Mouse (Mus musculus) urinary bladder, postnatal 10 days (tissue): ENCODE measurements around the gene Cct8l1.

ENCODE experiments used
- DNase-seq: peaks from one replicate; pipeline ENCODE4 v3.0.0; 2022; ENCODE audit warnings: low spot score

Cct8l1 gene

DNA sequence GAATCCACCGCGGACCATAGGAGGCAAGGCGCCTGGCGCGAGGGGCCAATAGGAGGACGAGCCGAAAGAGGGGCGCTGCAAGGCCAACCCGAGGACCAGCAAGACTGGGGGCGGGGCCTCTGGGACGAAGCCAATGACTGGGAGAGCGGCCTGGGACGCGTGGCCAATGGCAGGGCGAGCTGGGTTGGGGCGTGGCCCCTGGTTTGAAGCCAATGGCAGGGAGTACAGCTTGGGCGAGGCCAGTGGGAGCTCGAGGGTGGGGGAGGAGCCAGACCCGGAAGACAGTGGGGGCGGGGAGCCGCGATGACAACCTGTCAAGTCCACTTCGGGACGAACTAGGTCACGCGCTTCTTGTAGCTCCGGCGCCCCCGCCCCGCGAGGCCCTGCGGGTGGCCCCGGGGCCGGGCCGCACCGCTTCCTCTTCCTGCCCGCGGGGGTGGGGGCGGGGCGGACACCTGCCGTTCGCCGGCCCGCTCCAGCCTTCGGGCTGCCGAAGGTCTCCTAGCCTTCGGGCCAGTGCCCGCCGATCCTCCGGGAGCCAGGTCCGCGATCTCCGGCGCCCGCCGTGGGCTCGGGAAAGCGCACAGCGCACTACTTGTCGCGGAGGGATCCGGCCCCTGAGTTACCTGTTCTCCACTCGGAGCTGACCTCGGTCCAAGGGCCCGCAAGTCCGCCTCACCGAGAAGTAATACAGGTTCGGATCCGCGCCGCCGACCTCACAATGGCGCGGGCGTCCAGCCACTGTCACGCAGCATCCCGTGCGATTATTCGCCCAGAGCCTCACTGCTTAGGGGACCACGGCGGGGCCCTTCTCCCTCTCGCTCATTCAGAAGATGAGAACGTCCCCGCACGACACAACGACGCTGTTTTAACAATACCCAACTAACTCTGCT is 13.9 kb downstream of the Cct8l1 start:
- peak; percentile 100 for DNase-seq

DNA sequence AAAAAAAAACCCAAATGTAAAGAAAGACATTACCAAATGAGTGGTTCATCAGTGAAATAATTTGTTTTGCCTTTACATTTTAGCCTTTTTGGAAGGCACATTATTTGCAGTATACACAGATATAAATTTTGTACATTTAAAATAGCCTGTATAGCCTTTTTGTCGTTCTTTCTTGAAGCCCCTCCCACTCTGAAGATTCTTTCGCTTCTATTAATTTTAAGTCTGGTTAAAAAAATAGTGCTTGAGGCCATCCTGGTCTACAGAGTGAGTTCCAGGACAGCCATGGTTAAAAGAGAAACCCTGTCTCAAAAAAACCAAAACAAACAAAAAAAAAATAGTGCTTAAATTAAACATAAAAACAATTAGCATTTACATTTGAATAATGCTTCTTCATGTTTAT is 14.8 kb downstream of the Cct8l1 start:
- no peak for DNase-seq

DNA sequence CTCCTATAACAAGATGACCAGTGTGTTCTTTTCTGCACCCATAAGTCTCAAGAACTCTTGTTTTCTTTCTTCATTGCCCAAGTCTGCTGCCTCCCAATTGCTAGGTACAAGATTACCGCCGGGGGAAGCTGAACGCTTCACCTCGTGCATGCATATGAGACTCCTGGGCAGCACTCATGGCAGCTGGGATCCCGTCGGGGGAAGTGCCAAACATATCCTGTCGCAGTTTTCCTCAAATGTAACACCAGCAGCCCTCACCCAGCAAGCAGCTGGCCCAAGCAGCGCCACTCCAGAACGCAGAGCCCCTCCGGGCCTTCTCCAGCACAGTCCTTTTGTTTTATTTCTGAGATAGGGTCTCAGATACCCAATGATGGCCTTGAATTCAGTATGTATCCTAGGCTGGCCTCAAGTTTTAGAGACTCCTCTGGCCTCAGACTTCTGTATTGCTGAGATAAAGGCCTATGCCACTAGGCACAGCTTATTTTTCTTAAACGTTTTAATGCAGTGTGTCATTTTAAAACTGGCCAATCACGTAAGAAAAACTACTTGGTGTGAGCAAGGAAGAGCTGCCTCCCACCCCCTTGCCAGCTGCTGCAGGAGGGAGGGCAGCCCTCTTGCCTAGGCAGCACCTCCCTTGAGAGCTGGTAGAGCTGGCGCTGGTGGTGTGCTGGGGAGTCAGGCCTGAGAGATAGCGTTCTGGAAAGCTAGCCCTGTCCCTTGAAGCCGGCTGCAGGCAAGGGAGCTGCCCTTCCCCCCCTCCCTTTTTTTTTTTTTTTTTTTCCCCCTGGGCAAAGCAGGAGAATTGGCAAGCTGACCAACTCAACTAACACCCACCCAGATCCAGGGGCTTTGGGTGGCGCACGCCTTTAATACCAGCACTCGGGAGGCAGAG is 16.6 kb downstream of the Cct8l1 start:
- no peak for DNase-seq

DNA sequence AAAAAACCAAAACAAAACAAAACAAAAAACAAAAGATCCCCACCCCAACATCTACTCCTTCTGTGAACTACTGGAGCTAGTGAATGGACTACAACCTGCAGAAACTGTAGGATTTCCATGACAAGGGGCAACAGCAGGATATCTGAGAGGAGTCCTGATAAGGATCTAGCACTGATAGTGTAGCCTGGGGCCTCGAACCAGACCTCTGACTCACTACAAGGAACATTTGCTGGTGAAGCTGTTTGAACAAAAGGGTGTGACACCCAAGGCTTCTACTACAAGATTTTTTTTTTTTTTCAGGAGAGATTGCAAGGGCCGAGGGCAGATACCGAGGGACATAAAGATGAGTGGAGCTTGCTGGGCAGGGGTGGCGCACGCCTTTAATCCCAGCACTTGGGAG is 17.4 kb downstream of the Cct8l1 start:
- no peak for DNase-seq

DNA sequence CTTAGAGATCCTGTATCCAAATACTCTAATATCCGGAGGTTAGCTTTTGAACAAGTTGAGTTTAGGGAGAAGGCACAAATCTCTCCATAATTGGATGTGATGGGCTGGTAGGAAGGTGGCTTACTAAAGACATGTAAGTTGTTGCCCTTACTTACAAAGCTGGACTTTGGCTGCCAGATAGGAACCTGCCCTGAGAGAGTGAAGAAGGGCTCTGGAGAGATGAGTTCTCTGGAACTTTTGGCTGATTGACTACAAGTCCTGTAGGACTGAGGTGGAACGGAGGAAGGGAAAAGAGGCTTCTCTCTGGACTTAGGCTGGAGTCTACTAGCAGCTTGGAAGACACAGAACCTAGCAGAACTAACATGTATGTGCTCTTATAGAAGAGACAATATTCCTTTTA is 19.7 kb downstream of the Cct8l1 start:
- no peak for DNase-seq

DNA sequence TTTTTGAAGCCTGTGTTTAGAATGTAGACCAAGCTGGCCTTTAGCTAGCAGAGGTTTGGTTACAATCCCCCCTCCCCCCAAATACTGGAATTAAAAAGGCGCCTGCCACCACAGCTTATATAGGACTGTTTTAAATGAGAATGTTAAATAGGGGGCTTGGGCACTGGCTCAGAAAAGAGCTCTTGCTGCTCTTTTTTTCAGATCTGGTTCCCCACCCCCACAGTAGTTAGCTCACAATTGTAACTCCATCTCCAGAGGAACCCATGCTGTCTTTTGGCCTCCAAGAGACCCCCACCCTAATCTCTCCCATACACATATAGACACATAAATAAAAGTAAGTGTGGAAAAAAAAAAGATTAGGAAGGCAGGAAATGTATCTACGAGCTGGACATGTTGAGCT is 20.6 kb downstream of the Cct8l1 start:
- DNase-seq, result no peak

DNA sequence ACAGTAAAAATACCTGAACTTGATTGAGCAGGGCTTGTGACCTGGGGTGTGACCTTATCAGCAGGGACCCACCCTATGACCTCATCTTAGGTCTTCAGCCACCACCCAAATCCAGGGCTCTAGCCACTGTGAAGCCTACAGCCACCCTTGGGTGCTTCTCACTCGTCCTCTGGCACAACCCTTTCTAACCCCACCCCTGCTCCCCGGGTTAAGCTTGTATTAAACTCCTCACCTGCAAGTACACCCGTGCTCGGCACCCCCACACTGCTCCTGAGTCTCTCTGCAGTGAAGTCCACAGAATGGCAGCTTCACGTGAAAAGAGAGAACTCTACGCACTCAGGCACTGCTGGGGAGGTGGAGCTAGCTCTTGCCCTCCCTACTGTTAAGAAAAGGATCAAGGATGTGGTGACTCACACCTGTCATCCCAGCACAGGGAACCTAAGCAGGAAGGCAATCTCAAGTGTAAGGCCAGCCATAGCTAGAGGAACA is 21.1 kb downstream of the Cct8l1 start:
- no peak for DNase-seq

DNA sequence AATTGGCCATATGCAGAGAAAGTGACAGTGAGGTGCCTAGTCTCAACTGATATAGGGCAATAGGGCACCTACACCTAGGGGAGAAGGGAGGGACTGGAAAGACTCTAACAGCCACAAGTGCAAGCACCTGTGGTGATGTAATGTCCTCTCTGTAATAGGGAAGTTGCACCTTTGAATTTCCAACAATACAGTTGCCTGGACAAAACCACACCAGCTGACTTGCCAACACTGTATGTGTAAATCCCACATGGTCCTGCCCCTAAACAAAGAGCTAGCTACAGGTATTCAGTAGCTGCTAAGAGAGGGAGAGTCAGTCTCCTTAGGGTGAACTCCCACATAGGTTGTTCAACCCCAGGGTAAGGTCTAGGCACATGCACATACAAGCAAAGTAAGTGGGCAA is 24.5 kb downstream of the Cct8l1 start:
- no peak for DNase-seq

DNA sequence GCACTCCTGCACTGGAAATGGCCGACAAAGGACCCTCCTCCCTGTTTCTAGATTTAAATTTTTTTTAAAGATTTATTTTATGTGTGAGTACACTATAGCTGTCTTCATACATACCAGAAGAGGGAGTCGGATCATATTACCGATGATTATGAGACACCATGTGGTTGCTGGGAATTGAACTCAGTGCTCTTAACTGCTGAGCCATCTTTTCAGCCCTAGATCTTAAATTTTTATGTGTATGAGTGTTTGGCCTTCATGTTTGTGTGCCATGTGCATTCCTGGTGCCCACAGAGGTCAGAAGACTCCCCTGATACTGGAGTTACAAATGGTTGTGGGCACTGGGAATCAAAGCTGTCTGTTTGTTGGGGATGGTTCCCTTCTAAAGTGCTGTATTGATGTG is 25.1 kb downstream of the Cct8l1 start:
- DNase-seq, result no peak

DNA sequence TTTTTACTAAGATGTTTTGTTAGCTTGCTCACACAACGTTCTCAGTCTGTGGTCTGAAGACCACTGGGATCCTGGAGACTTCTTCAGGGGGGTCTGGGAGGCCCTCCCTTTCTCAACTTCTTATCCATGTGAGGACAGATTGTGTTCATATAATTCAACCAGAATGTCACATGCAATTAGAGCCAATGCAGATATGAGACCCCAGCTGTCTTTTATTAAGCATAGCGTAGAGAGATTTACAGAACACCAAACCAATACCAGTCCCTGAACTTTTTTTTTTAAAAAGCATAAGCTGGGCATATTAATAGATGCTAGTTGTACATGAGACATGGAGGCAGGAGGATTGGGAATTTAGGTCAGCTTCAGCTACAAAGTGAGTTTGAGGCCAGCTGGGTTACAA is 25.8 kb downstream of the Cct8l1 start:
- DNase-seq, result no peak

DNA sequence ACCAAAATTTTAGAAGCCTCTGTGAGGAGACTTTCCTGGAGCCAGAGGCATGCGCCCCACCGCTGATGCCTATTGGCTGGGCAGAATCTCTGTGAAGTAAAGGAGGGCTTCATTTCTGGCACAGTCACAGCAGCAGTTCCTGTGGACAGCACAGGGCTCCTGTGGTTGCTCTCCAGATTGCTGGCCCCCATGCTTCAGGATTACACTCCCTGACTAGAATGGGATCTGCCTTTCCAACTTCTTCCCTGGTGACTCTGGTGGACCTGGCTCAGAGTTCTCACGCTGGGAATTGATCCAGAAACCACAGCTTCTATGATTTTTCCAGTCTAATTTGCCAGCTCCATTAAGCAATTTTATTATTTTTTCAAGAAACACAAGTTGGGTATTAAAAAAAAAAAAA is 28.2 kb downstream of the Cct8l1 start:
- no peak for DNase-seq

DNA sequence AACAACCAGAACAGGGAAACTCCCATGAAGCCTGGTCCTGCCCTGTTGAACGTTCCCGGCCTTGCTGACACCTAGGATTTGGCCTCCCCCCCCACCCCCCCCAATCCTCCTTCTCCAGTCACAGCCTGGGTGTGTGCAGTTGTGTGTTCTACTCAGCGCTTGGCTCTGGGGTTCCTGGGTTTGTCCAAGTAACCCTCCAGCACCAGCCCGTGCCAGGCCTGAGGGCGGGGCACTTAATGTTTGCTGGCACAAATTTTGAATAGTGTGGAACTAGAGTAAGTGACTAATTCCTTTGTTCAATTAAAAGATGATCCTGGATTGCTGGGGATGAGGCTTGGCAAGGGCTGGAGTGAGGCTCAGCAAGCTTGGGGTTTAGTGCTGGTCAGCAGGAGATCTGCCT is 28.7 kb downstream of the Cct8l1 start:
- no peak for DNase-seq

DNA sequence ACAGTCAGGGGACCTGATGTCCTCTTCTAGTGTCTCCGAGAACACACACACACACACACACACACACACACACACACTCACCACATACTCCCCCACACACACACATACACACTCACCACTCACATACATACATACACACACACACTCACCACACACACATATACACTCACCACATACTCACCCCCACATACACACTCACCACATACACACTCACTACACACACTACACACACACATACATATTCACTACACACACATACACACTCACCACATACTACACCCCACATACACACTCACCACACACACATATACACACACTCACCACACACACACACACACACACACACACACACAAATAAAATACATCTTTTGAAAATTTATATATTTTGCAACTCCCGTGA is 31.0 kb downstream of the Cct8l1 start:
- DNase-seq, result no peak

DNA sequence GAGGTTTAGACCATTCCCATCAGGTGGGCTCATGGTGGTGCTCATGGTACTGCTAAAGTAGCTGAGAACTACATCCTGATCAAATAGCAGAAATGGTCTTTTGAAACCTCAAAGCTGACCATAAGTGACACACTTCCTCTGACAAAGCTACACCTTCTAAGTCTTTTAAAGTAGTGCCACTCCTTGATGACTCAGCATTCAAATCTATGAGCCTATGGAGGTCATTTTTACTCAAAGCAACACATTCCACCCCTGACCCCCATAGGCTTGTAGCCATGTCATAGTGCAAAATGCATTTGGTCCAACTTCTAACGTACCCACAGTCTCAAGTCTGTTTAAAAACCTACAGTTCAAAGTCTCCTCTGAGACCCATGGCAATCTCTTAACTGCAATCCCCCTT is 35.0 kb downstream of the Cct8l1 start:
- no peak for DNase-seq

DNA sequence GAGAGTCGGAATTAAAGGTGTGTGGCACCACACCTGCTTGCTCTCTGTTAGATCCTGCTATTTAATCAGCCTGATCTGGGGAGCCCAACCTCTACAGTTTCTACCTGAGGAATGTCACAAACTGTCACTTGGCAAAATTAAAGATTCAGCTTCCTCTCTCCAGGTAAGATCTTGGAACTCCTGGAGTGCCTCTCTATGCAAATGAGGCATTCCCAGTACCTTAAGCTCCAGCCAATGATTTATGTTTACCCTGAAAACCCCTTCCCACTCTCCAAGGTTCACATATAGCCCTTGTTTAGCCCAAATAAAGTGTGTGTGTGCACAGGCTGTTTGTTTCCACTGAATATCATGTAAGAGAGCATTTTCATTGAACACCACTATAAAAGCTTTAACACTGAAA is 38.3 kb downstream of the Cct8l1 start:
- DNase-seq, result no peak

DNA sequence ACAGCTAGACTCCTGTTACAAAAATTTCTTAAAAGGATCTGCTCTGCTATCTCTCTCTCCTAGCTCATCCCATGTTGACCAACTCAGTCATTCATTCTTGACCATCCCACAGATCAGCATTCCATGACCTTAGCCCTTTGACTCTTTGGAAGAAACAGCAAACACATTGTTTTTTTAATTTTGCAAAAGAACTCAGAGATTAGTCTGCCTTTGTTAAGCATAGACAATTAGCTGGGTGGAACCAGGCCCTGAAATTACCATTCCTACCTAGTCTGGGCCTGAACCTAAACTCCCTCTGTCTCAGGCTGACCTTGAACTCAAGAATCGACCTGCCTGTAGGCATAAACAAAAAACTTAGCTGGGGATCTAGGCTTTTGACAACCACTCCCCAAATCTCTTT is 38.8 kb downstream of the Cct8l1 start:
- DNase-seq, result no peak

DNA sequence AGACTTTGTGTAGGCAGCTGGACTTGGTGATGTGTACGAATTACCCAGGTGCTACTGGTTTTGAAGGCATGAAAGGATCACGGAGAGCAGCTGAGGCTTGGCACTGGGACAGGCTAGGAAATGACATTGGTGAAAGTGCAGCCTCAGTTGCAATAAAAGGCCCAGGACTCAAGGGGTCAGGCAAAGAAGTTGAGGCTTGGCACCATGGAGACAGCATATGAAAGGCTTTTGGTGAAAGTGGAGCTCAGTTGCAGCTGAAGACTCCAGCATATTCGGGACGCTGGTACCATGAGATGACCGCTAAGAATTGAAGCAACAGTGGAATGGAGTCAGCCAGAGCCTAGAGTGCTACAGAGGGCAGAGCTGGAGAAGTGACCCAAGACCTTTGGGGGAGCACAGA is 39.8 kb downstream of the Cct8l1 start:
- no peak for DNase-seq

DNA sequence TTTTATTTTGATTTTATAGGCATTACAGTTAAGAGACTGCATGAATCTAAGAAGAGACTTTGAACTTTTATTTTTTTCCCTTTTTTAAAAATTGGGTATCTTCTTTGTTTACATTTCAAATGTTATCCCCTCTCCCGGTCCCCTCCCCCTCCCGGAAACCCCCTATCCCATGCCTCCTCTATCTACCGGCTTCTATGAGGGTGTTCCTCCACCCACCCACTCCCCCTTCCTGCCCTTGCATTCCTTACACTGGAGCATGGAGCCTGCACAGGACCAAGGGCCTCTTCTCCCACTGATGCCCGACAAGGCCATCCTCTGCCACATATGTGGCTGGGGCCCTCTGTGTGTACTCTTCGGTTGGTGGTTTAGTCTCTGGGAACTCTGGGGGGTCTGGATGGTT is 40.5 kb downstream of the Cct8l1 start:
- no peak for DNase-seq
